Comparison of ENCODE assay signal across 23 mouse cellular contexts in the genomic region with DNA sequence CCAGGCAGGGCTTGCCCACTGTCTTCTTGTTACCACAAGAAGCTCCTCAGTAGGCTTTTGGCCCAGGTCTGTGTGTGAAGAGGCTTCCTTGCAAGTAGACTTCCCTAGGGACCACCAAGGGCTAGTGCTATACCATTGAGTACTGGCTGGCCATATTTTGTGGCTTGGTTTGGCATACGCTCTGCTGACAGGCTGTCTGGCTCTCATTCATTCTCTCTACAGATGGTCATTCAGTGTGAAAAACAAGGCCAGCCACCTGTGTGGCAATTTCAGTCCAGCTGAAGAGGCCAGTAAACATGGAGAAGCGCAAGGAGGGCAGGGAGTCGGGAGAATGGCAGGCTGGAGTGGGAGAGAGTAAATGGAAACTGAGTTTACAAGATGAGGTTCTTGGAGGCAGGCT. TPM values are rescaled to one million over a fixed set of nuclear protein-coding genes. Genes with fewer than 3 reads are reported as not detected.
DNase-seq lines count a peak whose midpoint lies in the region; ATAC-seq lines count a peak whose summit lies in the region.
"Had no signal": no experiment of that assay in that cellular context is flagged by ENCODE, and none has a peak within 500 bp of the region (broad histone marks: within the 10 kb centered on the region; RNA-seq: fewer than 3 reads in every experiment).

No protein-coding gene starts in this region.

- peaks cover 21% of the 10 kb centered on the region for H3K4me1 ChIP-seq in hindbrain, embryonic 16.5 days (ENCODE audit: control insufficient read depth, insufficient read depth, low read depth, low read length)
- peaks cover 49% of the 10 kb centered on the region for H3K4me1 ChIP-seq in hindbrain, embryonic 13.5 days (replicated peaks)
- H3K4me1 ChIP-seq in kidney, embryonic 16.5 days (ENCODE audit: insufficient read depth, low read length) = peaks cover 17% of the 10 kb centered on the region

- peak; percentile 7 for DNase-seq in Muller cell, postnatal 12 days (ENCODE audit: inconsistent ontology term)
- peak; percentile 88 to 92 for DNase-seq in cerebellum, adult 18-20 months
- DNase-seq in cerebellum, postnatal 14 days = peak; percentile 81 to 91
- DNase-seq in adrenal gland, postnatal 25 days = no peak
- DNase-seq: adrenal gland, postnatal 36 days; heart, postnatal 36 days; kidney, adult 11 months; layer of hippocampus, adult 9-11 months; liver, postnatal 0 days; thymus, adult 2 months; thymus, postnatal 4 days had no signal

- ATAC-seq in hindbrain, embryonic 16.5 days = 0 out of 2 replicates have a peak, but pooled peaks have one; percentile 8
- no peak for ATAC-seq in hindbrain, embryonic 13.5 days (ENCODE audit: low FRiP score)
- ATAC-seq in kidney, embryonic 16.5 days (ENCODE audit: low FRiP score, low TSS enrichment) = no peak
- ATAC-seq: liver, postnatal 0 days; lung, postnatal 0 days had no signal

- 0 out of 2 replicates have a peak, but pooled peaks cover 5% of the 10 kb centered on the region for H3K36me3 ChIP-seq in hindbrain, embryonic 16.5 days (ENCODE audit: control insufficient read depth, insufficient read depth, low read length)
- H3K36me3 ChIP-seq in hindbrain, embryonic 13.5 days = peaks cover 24% of the 10 kb centered on the region
- H3K36me3 ChIP-seq in kidney, embryonic 16.5 days (ENCODE audit: insufficient read depth, low read length) = peaks cover 9% of the 10 kb centered on the region; the same call in 1 of the 2 replicates

- H3K27me3 ChIP-seq in hindbrain, embryonic 16.5 days (replicated peaks; ENCODE audit: control insufficient read depth, insufficient read depth, low read length) = no peaks in the 10 kb centered on the region
- no peaks in the 10 kb centered on the region for H3K27me3 ChIP-seq in hindbrain, embryonic 13.5 days
- H3K27me3 ChIP-seq in kidney, embryonic 16.5 days (ENCODE audit: insufficient read depth, low read length) = no peaks in the 10 kb centered on the region
- H3K27me3 ChIP-seq: forebrain, embryonic 12.5 days; heart, embryonic 15.5 days had no signal

- H3K27ac ChIP-seq in hindbrain, embryonic 16.5 days (ENCODE audit: low read depth, low read length) = no peak overlapping the region
- H3K27ac ChIP-seq in hindbrain, embryonic 13.5 days = no peak overlapping the region
- no peak overlapping the region for H3K27ac ChIP-seq in kidney, embryonic 16.5 days (ENCODE audit: low read length)
- H3K27ac ChIP-seq: forebrain, embryonic 12.5 days; heart, embryonic 15.5 days; kidney, postnatal 0 days; macrophage; stomach, postnatal 0 days had no signal

- no peaks in the 10 kb centered on the region for H3K9me3 ChIP-seq in hindbrain, embryonic 16.5 days (ENCODE audit: control insufficient read depth, low read length)
- no peaks in the 10 kb centered on the region for H3K9me3 ChIP-seq in hindbrain, embryonic 13.5 days
- H3K9me3 ChIP-seq in kidney, embryonic 16.5 days (ENCODE audit: low read length) = no peaks in the 10 kb centered on the region
- H3K9me3 ChIP-seq: forebrain, embryonic 12.5 days; heart, embryonic 15.5 days had no signal

- no peak overlapping the region for H3K9ac ChIP-seq in hindbrain, embryonic 16.5 days (ENCODE audit: low read depth, low read length)
- no peak overlapping the region for H3K9ac ChIP-seq in hindbrain, embryonic 13.5 days
- H3K9ac ChIP-seq in kidney, embryonic 16.5 days (replicated peaks; ENCODE audit: low read length) = no peak overlapping the region
- H3K9ac ChIP-seq: forebrain, embryonic 12.5 days; heart, embryonic 15.5 days; liver, postnatal 0 days had no signal

- H3K4me2 ChIP-seq in hindbrain, embryonic 16.5 days (ENCODE audit: low read length) = no peak overlapping the region
- no peak overlapping the region for H3K4me2 ChIP-seq in hindbrain, embryonic 13.5 days
- H3K4me2 ChIP-seq in kidney, embryonic 16.5 days (replicated peaks; ENCODE audit: low read depth, low read length) = no peak overlapping the region
- H3K4me2 ChIP-seq: forebrain, embryonic 12.5 days; heart, embryonic 15.5 days; liver, embryonic 11.5 days had no signal

- H3K4me3 ChIP-seq in hindbrain, embryonic 16.5 days (ENCODE audit: low read length) = no peak overlapping the region
- H3K4me3 ChIP-seq in hindbrain, embryonic 13.5 days = no peak overlapping the region
- no peak overlapping the region for H3K4me3 ChIP-seq in kidney, embryonic 16.5 days (ENCODE audit: low read length)
- H3K4me3 ChIP-seq: forebrain, embryonic 12.5 days; heart, embryonic 15.5 days had no signal

- WGBS in hindbrain, embryonic 16.5 days = 73% methylated on average over 3 of the region's 3 CpGs
- WGBS in hindbrain, embryonic 13.5 days = 84% methylated on average over 3 of the region's 3 CpGs
- WGBS in kidney, embryonic 16.5 days = 95% methylated on average over 3 of the region's 3 CpGs

RNA-seq across cellular contexts. Expression of a gene that starts 58.4 kb away (rescaled TPM):
- not detected in 2 replicates for polyA plus RNA-seq in hindbrain, embryonic 16.5 days (2015; fragmentation: Nextera tagmentation; extraction: Ambion mirVana)
- 0.16 TPM in 1 of 2 replicates, not detected in the other for polyA plus RNA-seq in hindbrain, embryonic 13.5 days (2015; fragmentation: Nextera tagmentation; extraction: Ambion mirVana)
- not detected in 2 replicates for total RNA-seq in adrenal gland, postnatal 25 days (2021)
- 0.17 TPM in 1 of 2 replicates, not detected in the other for polyA plus RNA-seq in kidney, embryonic 16.5 days (2015; fragmentation: Nextera tagmentation; extraction: Ambion mirVana)
- total RNA-seq: adrenal gland, postnatal 36 days; heart, postnatal 36 days; neutrophil, adult 5-6 weeks had no signal
- polyA plus RNA-seq: embryonic facial prominence, embryonic 11.5 days; forebrain, embryonic 12.5 days; kidney, postnatal 0 days; liver, embryonic 11.5 days; lung, postnatal 0 days; macrophage had no signal
